Mouse (Mus musculus) neural tube, embryonic 14.5 days (tissue): Measurements from ENCODE around the gene Glod4. TPM values are rescaled to one million over a fixed set of nuclear protein-coding genes. Genes with fewer than 3 reads are reported as not detected.

Source experiments
- ATAC-seq: fragments of 200-750 bp; cut with Nextera tagmentation; 2 replicates; pipeline ENCODE4 v1.8.0; 2017; ENCODE audit warnings: low read depth, mild to moderate bottlenecking, moderate TSS enrichment, moderate library complexity
- H3K27ac ChIP-seq: fragments of 300-500 bp; sonication (generic); 2 replicates; pipeline ENCODE4 v1.5.1; 2014; ENCODE audit warnings: low read depth, mild to moderate bottlenecking, control low read depth, low read length, moderate library complexity, mixed read lengths
- H3K27me3 ChIP-seq: fragments of 300-500 bp; sonication (generic); 2 replicates; pipeline ENCODE4 v1.6.1; 2014; ENCODE audit warnings: low read length; ENCODE audit not compliant: control insufficient read depth, insufficient read depth
- H3K36me3 ChIP-seq: fragments of 300-500 bp; sonication (generic); 2 replicates; pipeline ENCODE4 v1.6.1; 2014; ENCODE audit warnings: low read length, mixed read lengths; ENCODE audit not compliant: control insufficient read depth, insufficient read depth
- H3K4me1 ChIP-seq: fragments of 300-500 bp; sonication (generic); 2 replicates; pipeline ENCODE4 v1.6.1; 2014; ENCODE audit warnings: low read length; ENCODE audit not compliant: control insufficient read depth, insufficient read depth
- H3K4me2 ChIP-seq: fragments of 300-500 bp; sonication (generic); 2 replicates; pipeline ENCODE4 v1.6.1; 2014; ENCODE audit warnings: mild to moderate bottlenecking, low read depth, low read length, control low read depth
- H3K4me3 ChIP-seq: fragments of 300-500 bp; sonication (generic); 2 replicates; pipeline ENCODE4 v1.5.1; 2014; ENCODE audit warnings: low read depth, low read length, control low read depth, mixed read lengths
- H3K9ac ChIP-seq: fragments of 300-500 bp; sonication (generic); replicated peaks from 2 replicates; pipeline ENCODE4 v1.6.1; 2014; ENCODE audit warnings: low read depth, mild to moderate bottlenecking, control low read depth, low read length, mixed read lengths
- H3K9me3 ChIP-seq: fragments of 300-500 bp; sonication (generic); 2 replicates; pipeline ENCODE4 v1.6.1; 2016; ENCODE audit warnings: low read length; ENCODE audit not compliant: control insufficient read depth
- WGBS: fragments of 180-500 bp; shearing (Covaris S2); extraction: QIAGEN DNeasy Blood & Tissue Kit; methylation state at CpG from one replicate; pipeline ENCODE4 v1.1.7; 2014; 5-methylcytosine and 5-hydroxymethylcytosine counted together
- polyA plus RNA-seq: library from polyadenylated mRNA; unstranded; fragments of >200 nt; fragmentation: Nextera tagmentation; extraction: Ambion mirVana; gene quantifications from 2 replicates; pipeline ENCODE4 v1.2.1, GENCODE M21; 2014

The Glod4 gene
- polyA plus RNA-seq, 1 experiment from 2014 or later, result 126 TPM

GRCm38 (mm10) chr11:76125386-76125785 is 118.1 kb downstream of the Glod4 start:
- no peak overlapping the region for H3K4me2 ChIP-seq
- no peak overlapping the region for H3K27ac ChIP-seq
- no peak for ATAC-seq
- 87% methylated on average over 8 of the region's 8 CpGs for WGBS
- no peaks in the 10 kb centered on the region for H3K4me1 ChIP-seq
- H3K27me3 ChIP-seq, result no peaks in the 10 kb centered on the region
- no peak overlapping the region for H3K9ac ChIP-seq
- H3K36me3 ChIP-seq, result peaks cover 14% of the 10 kb centered on the region
- H3K9me3 ChIP-seq, result no peaks in the 10 kb centered on the region
- no peak overlapping the region for H3K4me3 ChIP-seq

GRCm38 (mm10) chr11:76123517-76123916 is 120.0 kb downstream of the Glod4 start:
- ATAC-seq, result no peak
- Histone ChIP-seq H3K4me3 (no peak overlapping the region), H3K4me2 (no peak overlapping the region), H3K27ac (no peak overlapping the region), H3K36me3 (peaks cover 14% of the 10 kb centered on the region; the same call in 1 of the 2 replicates), H3K9me3 (no peaks in the 10 kb centered on the region), H3K9ac (no peak overlapping the region), H3K27me3 (no peaks in the 10 kb centered on the region), H3K4me1 (no peaks in the 10 kb centered on the region)
- WGBS, result 94% methylated on average over 1 of the region's 1 CpGs

DNA sequence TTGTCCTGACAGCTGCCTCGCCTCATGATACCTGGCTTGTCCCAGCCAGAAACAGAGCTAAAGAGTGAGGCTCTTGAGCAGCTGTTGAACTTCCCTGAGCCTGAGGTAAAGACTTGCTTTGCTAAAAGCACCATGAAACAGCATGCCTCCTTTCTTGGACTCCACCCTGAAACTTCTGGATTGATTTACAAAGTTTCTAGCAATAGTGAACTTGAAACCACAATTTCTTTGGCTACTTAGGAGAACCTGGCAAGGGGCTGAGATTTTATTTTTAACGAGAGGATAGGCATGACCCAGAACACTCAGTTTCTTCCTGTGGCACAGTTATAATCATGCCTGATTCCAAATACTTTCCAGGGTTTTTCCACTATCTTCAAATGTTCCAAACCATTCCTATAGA is 121.0 kb downstream of the Glod4 start:
- ATAC-seq, result no peak
- 93% methylated on average over 2 of the region's 2 CpGs for WGBS
- no peak overlapping the region for H3K4me3 ChIP-seq
- no peaks in the 10 kb centered on the region for H3K4me1 ChIP-seq
- H3K9me3 ChIP-seq, result no peaks in the 10 kb centered on the region
- peaks cover 14% of the 10 kb centered on the region; the same call in 1 of the 2 replicates for H3K36me3 ChIP-seq
- no peak overlapping the region for H3K27ac ChIP-seq
- H3K27me3 ChIP-seq, result no peaks in the 10 kb centered on the region
- H3K4me2 ChIP-seq, result no peak overlapping the region
- no peak overlapping the region for H3K9ac ChIP-seq

DNA sequence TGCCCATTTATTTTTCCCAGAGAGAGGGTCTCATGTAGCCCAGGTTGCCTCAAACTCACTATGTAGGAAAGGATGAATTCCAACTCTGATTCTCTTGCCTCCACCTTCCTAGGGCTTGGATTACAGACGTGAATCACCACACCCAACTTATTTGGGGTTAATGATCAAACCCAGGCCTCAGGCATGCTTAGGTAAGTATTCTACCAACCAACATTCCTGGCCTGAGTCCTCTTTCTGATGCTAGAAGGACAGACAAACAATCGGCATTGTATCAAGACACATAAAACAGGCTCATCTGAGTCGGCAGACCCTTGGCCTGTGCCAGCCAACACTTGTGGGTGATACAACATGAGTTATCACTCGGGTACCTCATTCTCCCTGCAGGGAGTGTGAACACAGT is 122.4 kb downstream of the Glod4 start:
- Histone ChIP-seq H3K4me3 (no peak overlapping the region), H3K36me3 (peaks cover 25% of the 10 kb centered on the region), H3K4me2 (no peak overlapping the region), H3K27ac (no peak overlapping the region), H3K9ac (no peak overlapping the region), H3K4me1 (no peaks in the 10 kb centered on the region), H3K27me3 (no peaks in the 10 kb centered on the region), H3K9me3 (no peaks in the 10 kb centered on the region)
- 90% methylated on average over 4 of the region's 4 CpGs for WGBS
- ATAC-seq, result no peak

GRCm38 (mm10) chr11:76120407-76120901 is 123.1 kb downstream of the Glod4 start:
- Histone ChIP-seq H3K36me3 (peaks cover 26% of the 10 kb centered on the region), H3K4me1 (no peaks in the 10 kb centered on the region), H3K4me3 (no peak overlapping the region), H3K27ac (no peak overlapping the region), H3K9ac (no peak overlapping the region), H3K9me3 (no peaks in the 10 kb centered on the region), H3K4me2 (no peak overlapping the region), H3K27me3 (no peaks in the 10 kb centered on the region)
- no peak for ATAC-seq
- 71% methylated on average over 10 of the region's 10 CpGs for WGBS

DNA sequence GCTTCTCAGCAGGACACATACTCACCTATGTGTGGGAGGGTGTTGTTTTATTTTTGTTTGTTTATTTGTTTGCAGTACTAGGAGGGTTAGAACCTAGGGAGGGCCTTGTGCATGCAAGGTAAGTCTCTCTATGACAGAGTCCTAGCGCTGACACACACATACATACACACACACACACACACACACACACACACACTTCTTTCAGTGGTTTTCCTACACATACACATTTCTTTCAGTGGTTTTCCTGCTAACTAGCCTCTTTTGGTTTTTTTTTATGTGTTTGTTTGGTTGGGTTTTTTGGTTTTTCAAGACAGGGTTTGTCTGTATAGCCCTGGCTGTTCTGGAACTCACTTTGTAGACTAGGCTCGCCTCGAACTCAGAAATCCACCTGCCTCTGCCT is 133.1 kb downstream of the Glod4 start:
- Histone ChIP-seq H3K4me3 (no peak overlapping the region), H3K9me3 (no peaks in the 10 kb centered on the region), H3K36me3 (peaks cover 16% of the 10 kb centered on the region), H3K4me1 (no peaks in the 10 kb centered on the region), H3K9ac (no peak overlapping the region), H3K4me2 (no peak overlapping the region), H3K27ac (no peak overlapping the region), H3K27me3 (no peaks in the 10 kb centered on the region)
- ATAC-seq, result no peak
- WGBS, result 95% methylated on average over 3 of the region's 3 CpGs

DNA sequence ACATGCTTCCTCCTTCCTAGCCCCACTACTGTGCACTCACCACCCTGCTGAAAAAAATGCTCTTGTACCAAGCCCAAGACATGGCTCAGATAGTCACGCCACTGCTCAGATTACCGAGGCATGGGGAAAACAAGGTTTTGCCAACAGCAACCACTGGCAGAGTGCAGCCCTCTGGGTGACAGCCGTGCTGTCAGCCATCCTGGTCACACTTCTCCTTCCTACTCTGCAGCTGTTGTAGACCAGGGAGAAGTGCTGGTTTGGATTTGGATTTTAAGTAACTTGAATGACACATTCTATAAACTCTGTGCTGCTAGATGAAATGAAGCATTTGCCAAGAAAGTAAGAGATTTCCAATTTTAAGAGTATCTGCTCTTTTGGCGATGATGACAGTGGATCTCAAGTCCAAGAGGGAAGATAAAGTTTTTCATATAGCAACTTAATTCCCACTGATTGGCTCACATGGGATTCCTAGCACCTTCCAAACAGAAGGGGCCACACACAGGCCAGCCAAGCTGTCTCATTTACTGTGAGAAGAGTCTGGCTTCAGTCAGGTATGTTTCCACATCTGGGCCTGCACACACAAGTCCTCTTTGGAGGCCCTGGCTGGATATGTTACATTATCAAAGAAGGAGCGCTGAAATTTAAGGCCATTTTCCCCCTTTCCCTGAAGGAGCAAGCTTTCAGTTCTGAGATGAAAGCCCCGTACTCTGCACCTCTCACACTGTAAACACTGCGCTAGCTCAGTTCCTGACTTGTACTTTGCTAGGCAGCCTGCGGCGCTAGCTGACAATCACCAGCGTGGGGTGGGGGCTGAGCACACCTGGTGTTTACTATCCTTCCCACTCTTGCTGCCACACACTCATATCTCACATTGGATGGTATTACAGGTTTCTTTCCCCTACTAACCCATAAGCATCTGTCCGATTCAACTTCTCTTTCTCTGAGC is 136.7 kb downstream of the Glod4 start:
- Histone ChIP-seq H3K27ac (no peak overlapping the region), H3K4me2 (no peak overlapping the region), H3K27me3 (no peaks in the 10 kb centered on the region), H3K36me3 (peaks cover 9% of the 10 kb centered on the region), H3K4me3 (no peak overlapping the region), H3K4me1 (no peaks in the 10 kb centered on the region), H3K9me3 (no peaks in the 10 kb centered on the region), H3K9ac (no peak overlapping the region)
- no peak for ATAC-seq
- 92% methylated on average over 11 of the region's 11 CpGs for WGBS

- ATAC-seq, result no peak
- Histone ChIP-seq H3K27ac (no peak overlapping the region), H3K9ac (no peak overlapping the region), H3K4me2 (no peak overlapping the region), H3K4me1 (no peaks in the 10 kb centered on the region), H3K27me3 (no peaks in the 10 kb centered on the region), H3K9me3 (no peaks in the 10 kb centered on the region), H3K4me3 (no peak overlapping the region), H3K36me3 (peaks cover 21% of the 10 kb centered on the region)
Measured at GRCm38 (mm10) chr11:76101154-76101553, 142.4 kb downstream of the Glod4 start.

DNA sequence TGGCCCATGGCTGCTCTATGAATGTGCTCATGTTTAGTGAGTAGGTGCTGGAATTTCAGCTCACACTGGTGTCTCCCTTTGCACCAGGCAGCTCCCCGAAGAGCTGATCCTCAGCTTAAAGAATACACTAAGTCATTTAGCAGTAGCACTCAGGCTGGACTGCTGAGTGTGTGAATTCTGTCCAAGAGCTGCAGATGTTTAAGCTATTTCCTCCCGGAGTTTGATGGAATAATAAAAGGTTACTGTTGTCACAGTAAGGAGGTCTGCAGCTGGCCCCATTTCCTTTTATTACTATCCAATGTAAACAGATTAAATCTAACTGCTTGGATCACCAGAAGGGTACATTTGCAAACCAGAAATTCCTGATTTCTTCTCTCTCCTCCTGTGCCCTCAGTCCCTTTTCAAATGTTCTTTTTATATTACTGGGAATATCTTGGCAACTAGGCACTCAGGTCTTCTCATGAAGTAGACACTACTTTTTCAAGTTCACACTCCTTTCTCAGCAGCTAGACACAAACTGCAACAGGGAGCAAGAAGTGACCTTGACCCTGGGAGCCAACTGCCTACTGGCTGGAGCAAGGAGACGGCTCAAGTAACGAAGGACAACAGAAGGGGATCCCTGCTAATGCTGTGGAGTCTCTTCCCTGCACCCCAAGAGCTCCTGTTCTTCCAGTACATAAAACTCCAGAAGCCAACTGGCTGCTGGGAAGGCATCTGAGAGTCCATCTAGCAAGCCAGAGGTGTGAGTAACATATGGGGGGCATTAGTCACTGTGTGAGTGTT is 144.1 kb downstream of the Glod4 start:
- Histone ChIP-seq H3K4me3 (no peak overlapping the region), H3K27ac (no peak overlapping the region), H3K27me3 (no peaks in the 10 kb centered on the region), H3K4me2 (no peak overlapping the region), H3K4me1 (no peaks in the 10 kb centered on the region), H3K36me3 (peaks cover 21% of the 10 kb centered on the region), H3K9me3 (no peaks in the 10 kb centered on the region), H3K9ac (no peak overlapping the region)
- WGBS, result 65% methylated on average over 4 of the region's 4 CpGs
- ATAC-seq, result no peak
